Mouse (Mus musculus) midbrain, embryonic 11.5 days (tissue): ENCODE results near the gene Gm14393. TPM values are rescaled to one million over a fixed set of nuclear protein-coding genes. Genes with fewer than 3 reads are reported as not detected.
"Not testable (repeated sequence)": the region's sequence is repeated elsewhere in the genome, so short reads cannot be mapped to it uniquely, and the experiment has no call there.

ENCODE experiments used
- ATAC-seq: fragments of 200-750 bp; cut with Nextera tagmentation; 2 replicates; pipeline ENCODE4 v1.8.0; 2017; ENCODE audit warnings: moderate TSS enrichment, moderate library complexity; ENCODE audit not compliant: low FRiP score
- DNase-seq: peaks from one replicate; pipeline ENCODE4 v3.0.0; 2015; ENCODE audit warnings: low spot score; ENCODE audit errors: missing footprints
- H3K27ac ChIP-seq: fragments of 300-500 bp; sonication (generic); 2 replicates; pipeline ENCODE4 v1.5.1; 2014; ENCODE audit warnings: low read depth, low read length
- H3K27me3 ChIP-seq: fragments of 300-500 bp; sonication (generic); 2 replicates; pipeline ENCODE4 v1.6.1; 2014; ENCODE audit warnings: mild to moderate bottlenecking, low read length, moderate library complexity, mixed read lengths; ENCODE audit not compliant: control insufficient read depth, insufficient read depth
- H3K36me3 ChIP-seq: fragments of 300-500 bp; sonication (generic); 2 replicates; pipeline ENCODE4 v1.6.1; 2014; ENCODE audit warnings: mild to moderate bottlenecking, low read length, moderate library complexity, mixed read lengths; ENCODE audit not compliant: control insufficient read depth, insufficient read depth
- H3K4me1 ChIP-seq: fragments of 300-500 bp; sonication (generic); 2 replicates; pipeline ENCODE4 v1.6.1; 2014; ENCODE audit warnings: low read length; ENCODE audit not compliant: control insufficient read depth, insufficient read depth
- H3K4me2 ChIP-seq: fragments of 300-500 bp; sonication (generic); 2 replicates; pipeline ENCODE4 v1.6.1; 2014; ENCODE audit warnings: mild to moderate bottlenecking, moderate library complexity
- H3K4me3 ChIP-seq: fragments of 300-500 bp; sonication (generic); 2 replicates; pipeline ENCODE4 v1.5.1; 2014; ENCODE audit warnings: low read depth, low read length
- H3K9ac ChIP-seq: fragments of 300-500 bp; sonication (generic); 2 replicates; pipeline ENCODE4 v1.6.1; 2014; ENCODE audit warnings: low read length
- H3K9me3 ChIP-seq: fragments of 300-500 bp; sonication (generic); 2 replicates; pipeline ENCODE4 v1.6.1; 2016; ENCODE audit warnings: low read length; ENCODE audit not compliant: control insufficient read depth
- WGBS: fragments of 180-500 bp; shearing (Covaris S2); extraction: QIAGEN DNeasy Blood & Tissue Kit; methylation state at CpG from one replicate; pipeline ENCODE4 v1.1.7; 2014; 5-methylcytosine and 5-hydroxymethylcytosine counted together
- polyA plus RNA-seq: library from polyadenylated mRNA; unstranded; fragments of >200 nt; fragmentation: Nextera tagmentation; extraction: Ambion mirVana; gene quantifications from 2 replicates; pipeline ENCODE4 v1.2.1, GENCODE M21; 2014

Gm14393 gene
- polyA plus RNA-seq, result 1.7 TPM in 1 of 2 replicates, not detected in the other

DNA sequence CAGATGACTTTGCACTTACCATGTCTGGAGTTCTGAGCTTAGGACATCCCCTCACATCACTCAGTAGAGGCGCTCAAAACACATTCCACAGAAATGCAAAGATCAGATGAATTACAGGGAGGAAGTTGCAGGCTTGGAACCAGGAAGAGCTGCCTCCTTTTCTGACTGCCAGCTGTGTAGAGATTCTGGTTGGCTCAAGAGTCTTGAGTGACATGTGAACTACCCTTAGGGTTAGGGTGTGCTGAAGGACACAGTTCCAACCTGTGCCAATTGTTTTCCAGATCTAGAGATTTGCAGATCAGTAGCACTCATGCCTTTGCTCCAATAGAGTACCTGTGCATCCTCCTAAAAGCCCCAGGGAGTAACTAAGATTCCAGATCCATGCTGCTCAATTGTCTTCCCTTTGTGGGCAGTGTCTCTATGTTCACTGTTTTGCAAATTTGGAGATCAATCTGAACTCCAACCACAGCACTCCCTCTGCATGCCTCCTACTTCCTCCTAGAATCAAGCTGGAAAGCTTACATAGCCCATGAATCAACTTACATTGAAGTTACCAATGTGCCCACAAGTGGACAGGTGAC is at the start of gene Gm14393:
Gene Gm14393 (minus strand): TSS at position 101 of the 581 bp plus-strand sequence.
- H3K27ac ChIP-seq, H3K4me3 ChIP-seq, H3K4me1 ChIP-seq, ATAC-seq, DNase-seq, H3K27me3 ChIP-seq, H3K9ac ChIP-seq, H3K36me3 ChIP-seq, H3K9me3 ChIP-seq, H3K4me2 ChIP-seq: not testable (repeated sequence)
- 80% methylated on average over 1 of the region's 1 CpGs for WGBS

DNA sequence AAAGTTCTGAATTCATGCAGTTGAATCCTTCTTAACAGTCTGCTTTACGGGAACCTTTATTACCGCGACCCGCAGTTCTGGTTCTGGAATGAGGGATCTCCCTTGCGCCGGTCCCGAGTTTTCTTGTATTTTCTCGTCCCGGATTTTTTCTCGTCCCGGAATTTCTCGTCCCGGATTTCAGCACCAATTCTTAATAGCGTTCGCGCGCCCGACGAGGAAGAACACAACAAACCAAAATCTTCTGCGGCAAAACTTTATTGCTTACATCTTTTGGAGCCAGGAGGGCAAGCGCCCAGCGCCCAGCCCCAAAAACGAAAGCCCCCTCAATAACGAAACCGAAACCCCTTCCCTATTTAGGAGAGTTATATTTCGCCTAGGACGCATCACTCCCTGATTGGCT is 23.3 kb downstream of the Gm14393 start:
- H3K4me3 ChIP-seq, H3K9me3 ChIP-seq, H3K36me3 ChIP-seq, H3K27me3 ChIP-seq, DNase-seq, H3K4me2 ChIP-seq, H3K27ac ChIP-seq, H3K4me1 ChIP-seq, ATAC-seq, H3K9ac ChIP-seq: not testable (repeated sequence)
- WGBS, result 98% methylated on average over 23 of the region's 27 CpGs

Other genes with a start within 250 kb of the Gm14393 start
- gene Gm14444, start 57.5 kb downstream of the Gm14393 start, polyA plus RNA-seq, result not detected in 2 replicates
- gene Gm14399, start 74.2 kb upstream of the Gm14393 start, polyA plus RNA-seq, result 5.9 and 9.0 TPM in 2 replicates
- 0.66 and 0.81 TPM in 2 replicates for gene Gm14443, start 108.1 kb upstream of the Gm14393 start, polyA plus RNA-seq
- gene Gm14391, start 139.1 kb upstream of the Gm14393 start, polyA plus RNA-seq, result 5.0 and 7.0 TPM in 2 replicates
- 2.1 and 5.2 TPM in 2 replicates for gene Gm14440, start 207.3 kb upstream of the Gm14393 start, polyA plus RNA-seq